Comparison of ENCODE assay signal across 12 mouse cellular contexts in genomic region chr12:3350136-3350535, GRCm38 (mm10). TPM values are rescaled to one million over a fixed set of nuclear protein-coding genes. Genes with fewer than 3 reads are reported as not detected.
A peak's percentile ranks its signal among the peaks of the same experiment; 100 is the strongest.
DNase-seq lines count a peak whose midpoint lies in the region; ATAC-seq and TF ChIP-seq lines count a peak whose summit lies in the region.
"Had no signal": no experiment of that assay in that cellular context is flagged by ENCODE, and none has a peak within 500 bp of the region (broad histone marks: within the 10 kb centered on the region; RNA-seq: fewer than 3 reads in every experiment).

No protein-coding gene starts in this region.

- peaks cover 2% of the 10 kb centered on the region for H3K79me3 ChIP-seq in C2C12 (ENCODE audit: low read depth)

- no peak for TF ChIP-seq CTCF in C2C12 (IDR thresholded peaks at IDR 0.05; ENCODE audit: control insufficient read depth, insufficient read depth, insufficient read length)
- TF ChIP-seq CTCF in gastrocnemius, adult 2 months (IDR thresholded peaks at IDR 0.05) = no peak

- H3K4me1 ChIP-seq in kidney, embryonic 16.5 days (ENCODE audit: insufficient read depth, low read length) = no peaks in the 10 kb centered on the region
- H3K4me1 ChIP-seq: hindbrain, embryonic 15.5 days; midbrain, embryonic 12.5 days; neural tube, embryonic 13.5 days had no signal

- peaks cover 12% of the 10 kb centered on the region for H3K79me2 ChIP-seq in C2C12 (ENCODE audit: control insufficient read depth, insufficient read depth)

- WGBS in kidney, embryonic 16.5 days = 34% methylated on average over 5 of the region's 5 CpGs

- no peak overlapping the region for H3K4me2 ChIP-seq in kidney, embryonic 16.5 days (replicated peaks; ENCODE audit: low read depth, low read length)
- H3K4me2 ChIP-seq: hindbrain, embryonic 15.5 days; midbrain, embryonic 12.5 days; neural tube, embryonic 13.5 days had no signal

- no peaks in the 10 kb centered on the region for H3K9me3 ChIP-seq in kidney, embryonic 16.5 days (ENCODE audit: low read length)
- H3K9me3 ChIP-seq: hindbrain, embryonic 15.5 days; midbrain, embryonic 12.5 days; neural tube, embryonic 13.5 days had no signal

- intact Hi-C loops in gastrocnemius, adult 2 months (cut with DNase I) = loop anchor here (2.0 kb wide), 1 partner anchor 31 kb away; no protein-coding TSS in a partner anchor

- H3ac ChIP-seq in C2C12 (ENCODE audit: control insufficient read depth, insufficient read length, low read depth) = peak overlapping the region; percentile 24

- H3K27me3 ChIP-seq in C2C12 (ENCODE audit: control insufficient read depth, insufficient read depth, insufficient read length) = no peaks in the 10 kb centered on the region
- H3K27me3 ChIP-seq in kidney, embryonic 16.5 days (ENCODE audit: insufficient read depth, low read length) = no peaks in the 10 kb centered on the region
- H3K27me3 ChIP-seq: hindbrain, embryonic 15.5 days; midbrain, embryonic 12.5 days; neural tube, embryonic 13.5 days had no signal

- H3K4me3 ChIP-seq in C2C12 (ENCODE audit: insufficient read depth, poor library complexity, severe bottlenecking) = no peak overlapping the region
- peak overlapping the region; percentile 28 for H3K4me3 ChIP-seq in gastrocnemius, adult 2 months
- H3K4me3 ChIP-seq in kidney, embryonic 16.5 days (ENCODE audit: low read length) = no peak overlapping the region
- H3K4me3 ChIP-seq: erythroblast, embryonic 14.5 days; hindbrain, embryonic 15.5 days; midbrain, embryonic 12.5 days; neural tube, embryonic 13.5 days had no signal

- ATAC-seq in kidney, embryonic 16.5 days (ENCODE audit: low FRiP score, low TSS enrichment) = peak; percentile 80; the same call in 1 of the 2 replicates

- H3K27ac ChIP-seq in gastrocnemius, adult 2 months = peak overlapping the region; percentile 89
- no peak overlapping the region for H3K27ac ChIP-seq in kidney, embryonic 16.5 days (ENCODE audit: low read length)
- H3K27ac ChIP-seq: hindbrain, embryonic 15.5 days; liver, embryonic 14.5 days; midbrain, embryonic 12.5 days; neural tube, embryonic 13.5 days had no signal

- DNase-seq in 3T3-L1 (ENCODE audit: low read depth, low spot score) = peak; percentile 82
- peak; percentile 90 for DNase-seq in gastrocnemius, adult 2 months
- no peak for DNase-seq in urinary bladder, adult 2 months (ENCODE audit: low spot score)
- no peak for DNase-seq in right cerebral cortex, postnatal 4 days
- no peak for DNase-seq in MN1 (ENCODE audit: low spot score)

- H3K9ac ChIP-seq in kidney, embryonic 16.5 days (replicated peaks; ENCODE audit: low read length) = no peak overlapping the region
- H3K9ac ChIP-seq: hindbrain, embryonic 15.5 days; liver, embryonic 14.5 days; midbrain, embryonic 12.5 days; neural tube, embryonic 13.5 days had no signal

- no peaks in the 10 kb centered on the region for H3K36me3 ChIP-seq in C2C12 (ENCODE audit: control insufficient read depth, insufficient read depth)
- H3K36me3 ChIP-seq in kidney, embryonic 16.5 days (ENCODE audit: insufficient read depth, low read length) = no peaks in the 10 kb centered on the region
- H3K36me3 ChIP-seq: hindbrain, embryonic 15.5 days; midbrain, embryonic 12.5 days; neural tube, embryonic 13.5 days had no signal

TF ChIP-seq in C2C12, 6 proteins besides CTCF, POLR2A, EP300 and RAD21:
- TF ChIP-seq MYOD1 (IDR thresholded peaks at IDR 0.05; ENCODE audit: control insufficient read depth, insufficient read length, low read depth) = peak; percentile 46
- no peak for TF ChIP-seq MYOG (IDR thresholded peaks at IDR 0.05; ENCODE audit: control insufficient read depth, extremely low read depth, insufficient read length)
- peak; percentile 48 for TF ChIP-seq MAX (IDR thresholded peaks at IDR 0.05)
TF ChIP-seq in C2C12: peak in this region for 2.

RNA-seq across cellular contexts. Expression of gene Kif3c, which starts 14.8 kb away (rescaled TPM):
- 17.4 TPM for polyA plus RNA-seq in C2C12 (2012; fragmentation: generic; extraction: Trizol)
- total RNA-seq in gastrocnemius, adult 2 months (2021) = 10 to 100 TPM; 20.7 to 24.1 TPM
- polyA plus RNA-seq in kidney, embryonic 16.5 days (2015; fragmentation: Nextera tagmentation; extraction: Ambion mirVana) = 12.3 and 13.6 TPM in 2 replicates
- polyA plus RNA-seq in urinary bladder, adult 2 months (2012; rRNA removed) = 9.1 and 9.9 TPM in 2 replicates

RNA-seq across cellular contexts. Expression of gene Rab10, which starts 40.4 kb away (rescaled TPM):
- 50.2 TPM for polyA plus RNA-seq in C2C12 (2012; fragmentation: generic; extraction: Trizol)
- 100 to 1,000 TPM; 272 to 301 TPM for total RNA-seq in gastrocnemius, adult 2 months (2021)
- 65.1 and 68.4 TPM in 2 replicates for polyA plus RNA-seq in kidney, embryonic 16.5 days (2015; fragmentation: Nextera tagmentation; extraction: Ambion mirVana)
- 122 and 124 TPM in 2 replicates for polyA plus RNA-seq in urinary bladder, adult 2 months (2012; rRNA removed)

Comparison
In these comparisons a context has a peak if more than half of its experiments do, and no peak if none do; other contexts are left out.
1. DNase-seq: peak in 3T3-L1 (single experiment) and gastrocnemius, adult 2 months (single experiment); none in urinary bladder, adult 2 months (single experiment), right cerebral cortex, postnatal 4 days (single experiment) and MN1 (single experiment).